Mouse (Mus musculus) heart, embryonic 15.5 days (tissue): ENCODE measurements around the gene Npl. TPM values are rescaled to one million over a fixed set of nuclear protein-coding genes. Genes with fewer than 3 reads are reported as not detected.
A peak's percentile ranks its signal among the peaks of the same experiment; 100 is the strongest.

ENCODE experiments used
- ATAC-seq: fragments of 200-750 bp; cut with Nextera tagmentation; replicated peaks from 2 replicates; pipeline ENCODE4 v1.8.0; 2017; ENCODE audit warnings: low read depth, moderate TSS enrichment; ENCODE audit not compliant: insufficient number of reproducible peaks, insufficient read depth, low FRiP score
- H3K27ac ChIP-seq: fragments of 300-500 bp; sonication (generic); 2 replicates; pipeline ENCODE4 v1.5.1; 2015; ENCODE audit warnings: mild to moderate bottlenecking, inconsistent platforms
- H3K27me3 ChIP-seq: fragments of 300-500 bp; sonication (generic); 2 replicates; pipeline ENCODE4 v1.6.1; 2015; ENCODE audit warnings: inconsistent platforms
- H3K36me3 ChIP-seq: fragments of 300-500 bp; sonication (generic); 2 replicates; pipeline ENCODE4 v1.6.1; 2015; ENCODE audit warnings: mild to moderate bottlenecking, inconsistent platforms
- H3K4me1 ChIP-seq: fragments of 300-500 bp; sonication (generic); replicated peaks from 2 replicates; pipeline ENCODE4 v1.6.1; 2015; ENCODE audit warnings: inconsistent platforms
- H3K4me2 ChIP-seq: fragments of 300-500 bp; sonication (generic); 2 replicates; pipeline ENCODE4 v1.6.1; 2015; ENCODE audit warnings: inconsistent platforms, mild to moderate bottlenecking, moderate library complexity
- H3K4me3 ChIP-seq: fragments of 300-500 bp; sonication (generic); 2 replicates; pipeline ENCODE4 v1.5.1; 2015; ENCODE audit warnings: mild to moderate bottlenecking, inconsistent platforms
- H3K9ac ChIP-seq: fragments of 300-500 bp; sonication (generic); 2 replicates; pipeline ENCODE4 v1.6.1; 2015; ENCODE audit warnings: mild to moderate bottlenecking, inconsistent platforms
- H3K9me3 ChIP-seq: fragments of 300-500 bp; sonication (generic); replicated peaks from 2 replicates; pipeline ENCODE4 v1.6.1; 2016; ENCODE audit warnings: inconsistent platforms
- WGBS: fragments of 180-500 bp; shearing (Covaris S2); methylation state at CpG from one replicate; pipeline ENCODE4 v1.1.7; 2015; ENCODE audit warnings: mixed read lengths; 5-methylcytosine and 5-hydroxymethylcytosine counted together
- polyA plus RNA-seq: library from polyadenylated mRNA; unstranded; fragments of >200 nt; fragmentation: Nextera tagmentation; extraction: Ambion mirVana; gene quantifications from 2 replicates; pipeline ENCODE4 v1.2.1, GENCODE M21; 2015

Gene Npl
- polyA plus RNA-seq = 5.2 and 7.2 TPM in 2 replicates

DNA sequence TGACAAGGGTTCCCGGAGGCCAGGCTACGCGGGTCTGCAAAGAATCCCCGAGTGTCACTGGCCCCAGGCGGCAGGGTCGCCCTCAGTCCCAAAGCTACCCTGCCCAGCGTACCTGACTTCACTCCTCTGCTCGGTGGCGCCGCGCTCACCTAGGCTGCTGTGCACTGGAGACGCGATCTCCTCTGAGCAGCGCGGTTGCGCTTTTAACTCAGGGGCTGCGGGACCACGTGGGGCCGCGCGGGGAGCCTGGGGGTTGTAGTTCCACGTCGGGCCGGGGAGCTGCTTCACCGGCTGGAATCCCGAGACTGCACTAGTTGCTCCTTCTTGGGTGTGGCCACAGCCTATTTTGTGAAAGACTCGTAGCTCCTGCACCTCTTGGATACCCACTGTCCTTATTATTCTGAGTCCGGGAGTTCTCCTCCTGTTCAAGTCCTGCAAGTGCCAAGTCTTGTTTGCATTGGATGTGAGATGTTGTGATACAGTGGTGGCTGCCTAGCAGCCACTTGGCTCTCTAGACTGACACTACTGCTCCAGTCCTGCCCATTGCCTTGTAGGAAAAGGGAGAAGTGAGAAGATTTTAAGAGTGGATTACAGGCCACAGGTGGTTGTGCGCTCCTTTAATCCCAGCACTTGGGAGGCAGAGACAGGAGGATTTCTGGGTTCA is at the start of gene Npl:
Gene Npl, minus strand, starts transcription at position 510 of the 664 bp plus-strand sequence.
- Histone ChIP-seq H3K9me3 (no peaks in the 10 kb centered on the region), H3K4me1 (peaks cover 4% of the 10 kb centered on the region; the same call in 1 of the 2 replicates), H3K4me3 (peak within 1 kb of the TSS; percentile 61), H3K4me2 (peak within 1 kb of the TSS; percentile 78), H3K9ac (peak within 1 kb of the TSS; percentile 56), H3K27ac (no peak within 1 kb of the TSS), H3K27me3 (no peaks in the 10 kb centered on the region), H3K36me3 (no peaks in the 10 kb centered on the region)
- WGBS = 4% methylated on average over 29 of the region's 29 CpGs
- peak; percentile 81 for ATAC-seq

DNA sequence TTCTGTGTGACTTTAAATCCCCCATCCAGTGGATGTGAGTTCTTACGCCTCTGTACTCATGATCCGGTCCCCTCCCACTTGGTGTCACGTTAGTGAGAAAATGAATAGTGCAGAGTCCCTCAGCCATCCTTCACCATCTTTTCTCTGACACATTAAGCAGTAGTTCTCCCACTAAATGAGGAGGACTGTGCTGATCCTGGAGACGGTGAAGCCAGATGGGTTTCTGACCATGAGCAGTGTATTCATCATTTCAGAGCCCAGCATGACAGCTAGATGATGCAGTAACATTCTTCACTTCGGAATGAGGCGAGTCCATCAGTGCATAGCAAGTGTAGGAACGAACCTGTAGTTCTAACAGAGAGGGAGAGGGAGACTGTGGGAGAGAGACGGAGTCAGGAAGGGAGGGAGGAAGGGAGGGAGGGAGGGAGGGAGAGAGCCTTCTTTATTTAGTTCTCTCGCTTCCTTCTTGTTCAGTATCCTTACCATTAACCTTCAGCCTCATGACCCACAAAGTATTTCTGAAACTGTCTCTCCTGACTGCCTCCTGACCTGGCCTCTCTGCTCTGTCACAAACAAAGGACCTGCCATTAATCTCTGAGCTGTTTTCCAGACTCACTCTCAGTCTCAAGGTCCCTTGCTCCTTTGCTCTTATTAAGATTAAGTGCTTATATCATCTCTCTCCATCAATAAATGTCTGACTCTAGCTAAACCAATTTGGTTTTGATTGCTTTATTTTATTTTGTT is 49.6 kb upstream of the Npl start:
- H3K9me3 ChIP-seq = no peaks in the 10 kb centered on the region
- H3K9ac ChIP-seq = no peak overlapping the region
- no peak for ATAC-seq
- H3K27ac ChIP-seq = peak overlapping the region; percentile 60
- no peak overlapping the region for H3K4me3 ChIP-seq
- no peaks in the 10 kb centered on the region for H3K36me3 ChIP-seq
- H3K4me1 ChIP-seq = peaks cover 21% of the 10 kb centered on the region
- 33% methylated on average over 9 of the region's 9 CpGs for WGBS
- H3K27me3 ChIP-seq = no peaks in the 10 kb centered on the region
- no peak overlapping the region for H3K4me2 ChIP-seq

DNA sequence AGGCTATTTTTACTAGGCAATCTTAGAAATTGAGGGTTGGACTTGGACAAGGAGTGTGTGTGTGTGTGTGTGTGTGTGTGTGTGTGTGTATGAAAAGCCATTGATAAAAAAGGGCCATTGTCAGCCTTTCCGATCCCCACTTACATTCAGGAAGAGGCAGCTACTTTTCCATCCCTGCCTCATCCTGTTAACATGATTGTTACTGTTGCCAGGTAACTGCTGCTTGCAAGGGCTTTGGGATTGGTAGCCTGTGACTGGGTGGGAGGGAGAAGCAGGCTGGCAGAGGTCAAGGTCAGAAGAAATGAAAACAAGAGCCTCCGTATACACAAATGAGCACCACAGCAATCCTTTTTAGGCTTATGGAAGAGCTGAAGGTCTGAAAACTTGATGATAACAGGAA is 48.9 kb upstream of the Npl start:
- ATAC-seq = peak; percentile 83
- H3K4me3 ChIP-seq = no peak overlapping the region
- no peaks in the 10 kb centered on the region for H3K9me3 ChIP-seq
- no peak overlapping the region for H3K9ac ChIP-seq
- H3K4me2 ChIP-seq = no peak overlapping the region
- WGBS = 25% methylated on average over 2 of the region's 2 CpGs
- H3K27ac ChIP-seq = peak overlapping the region; percentile 60; the same call in 1 of the 2 replicates
- H3K27me3 ChIP-seq = no peaks in the 10 kb centered on the region
- H3K36me3 ChIP-seq = no peaks in the 10 kb centered on the region
- peaks cover 21% of the 10 kb centered on the region for H3K4me1 ChIP-seq

DNA sequence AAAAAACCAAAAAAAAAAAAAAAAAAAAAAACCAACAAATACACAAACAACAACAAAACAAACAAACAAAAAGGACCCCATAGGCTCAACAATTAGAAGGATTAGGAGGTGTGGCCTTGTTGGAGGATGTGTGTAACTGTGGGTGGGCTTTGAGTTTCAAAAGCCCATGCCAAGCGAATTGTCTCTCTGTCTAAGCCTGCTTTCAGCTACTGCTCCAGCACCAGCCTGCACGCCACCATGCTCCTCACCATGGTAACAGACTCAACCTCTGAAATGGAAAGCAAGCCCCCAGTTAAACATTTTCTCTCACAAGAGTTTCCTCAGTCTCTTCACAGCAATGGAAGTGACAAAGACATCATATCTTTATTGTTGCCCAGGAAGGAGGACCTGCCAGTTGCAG is 43.8 kb upstream of the Npl start:
- Histone ChIP-seq H3K4me1 (peaks cover 7% of the 10 kb centered on the region), H3K4me3 (no peak overlapping the region), H3K4me2 (no peak overlapping the region), H3K27me3 (no peaks in the 10 kb centered on the region), H3K9ac (no peak overlapping the region), H3K27ac (no peak overlapping the region), H3K36me3 (no peaks in the 10 kb centered on the region), H3K9me3 (no peaks in the 10 kb centered on the region)
- 90% methylated on average over 2 of the region's 2 CpGs for WGBS
- ATAC-seq = no peak

DNA sequence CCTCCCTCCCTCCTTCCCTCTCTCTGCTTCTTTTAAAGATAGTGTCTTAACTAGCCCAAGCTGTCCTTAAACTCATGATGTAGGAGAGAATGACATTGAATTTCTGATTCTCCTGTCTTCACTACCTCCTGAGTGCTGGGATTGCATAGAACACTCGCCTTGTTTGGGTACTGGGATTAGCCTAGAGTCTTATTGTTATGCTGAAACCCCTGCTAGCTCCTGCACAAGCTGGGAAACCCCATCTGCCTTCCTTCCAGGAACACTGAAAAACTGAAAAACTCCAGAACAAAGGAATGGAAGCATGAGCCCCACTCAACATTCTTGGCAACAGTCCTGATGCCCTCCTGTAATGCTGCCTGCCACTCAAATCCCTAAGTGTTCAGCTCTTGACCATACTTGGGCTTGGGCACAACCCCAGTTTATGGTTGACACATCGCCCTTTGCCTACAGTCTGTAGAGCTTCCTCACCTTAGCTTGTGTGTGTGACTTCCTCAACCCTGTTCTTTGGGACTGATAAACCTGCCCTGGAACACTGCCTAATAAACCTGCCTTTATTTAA is 40.4 kb upstream of the Npl start:
- peaks cover 18% of the 10 kb centered on the region for H3K4me1 ChIP-seq
- H3K4me3 ChIP-seq = no peak overlapping the region
- no peak overlapping the region for H3K27ac ChIP-seq
- H3K9ac ChIP-seq = no peak overlapping the region
- no peaks in the 10 kb centered on the region for H3K9me3 ChIP-seq
- no peak overlapping the region for H3K4me2 ChIP-seq
- peak; percentile 80 for ATAC-seq
- H3K27me3 ChIP-seq = no peaks in the 10 kb centered on the region
- H3K36me3 ChIP-seq = no peaks in the 10 kb centered on the region
- WGBS = 53% methylated on average over 2 of the region's 2 CpGs

DNA sequence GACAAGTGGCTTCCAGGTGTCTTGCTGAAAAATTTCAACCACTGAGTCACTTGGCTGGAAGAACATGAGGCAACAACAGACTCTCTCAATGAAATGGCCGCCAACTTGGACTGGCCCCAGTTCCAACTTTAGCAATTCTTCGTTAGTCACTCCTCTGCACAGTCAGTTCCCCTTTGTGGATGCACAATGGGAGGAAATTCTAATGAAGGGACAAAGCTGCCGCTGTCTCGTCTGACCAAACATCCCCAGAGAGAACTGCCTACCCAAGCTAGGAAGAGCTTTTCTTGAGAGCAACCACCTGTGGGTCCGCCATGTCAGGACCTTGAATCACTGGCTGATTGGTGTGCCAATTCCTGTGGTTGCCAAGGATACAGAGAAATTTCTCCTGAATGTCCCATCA is 38.1 kb upstream of the Npl start:
- no peak for ATAC-seq
- H3K27me3 ChIP-seq = no peaks in the 10 kb centered on the region
- 77% methylated on average over 5 of the region's 5 CpGs for WGBS
- no peak overlapping the region for H3K4me3 ChIP-seq
- no peaks in the 10 kb centered on the region for H3K9me3 ChIP-seq
- no peak overlapping the region for H3K4me2 ChIP-seq
- 0 out of 2 replicates have a peak overlapping the region, but pooled peaks have one; percentile 13 for H3K27ac ChIP-seq
- no peak overlapping the region for H3K9ac ChIP-seq
- peaks cover 18% of the 10 kb centered on the region for H3K4me1 ChIP-seq
- no peaks in the 10 kb centered on the region for H3K36me3 ChIP-seq

DNA sequence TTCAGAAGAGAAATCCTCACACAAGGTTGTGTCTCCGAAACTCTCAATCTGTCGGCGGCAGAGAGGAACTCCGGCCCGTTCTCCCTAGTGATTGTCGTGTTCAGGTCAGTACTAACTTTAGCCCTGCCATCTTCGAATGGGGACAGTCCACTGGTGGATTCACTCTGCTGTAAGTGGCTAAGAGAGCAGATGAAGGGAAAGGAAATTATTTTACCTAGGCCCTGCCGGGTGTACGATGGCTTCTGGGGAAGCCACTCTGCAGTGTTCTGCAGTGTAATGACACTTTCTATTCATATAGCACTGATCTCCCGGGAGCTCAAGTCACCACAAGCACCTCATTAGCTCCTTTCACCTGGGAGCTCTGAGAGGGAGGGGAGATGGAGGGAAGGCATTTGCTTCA is 37.0 kb upstream of the Npl start:
- peaks cover 18% of the 10 kb centered on the region for H3K4me1 ChIP-seq
- H3K36me3 ChIP-seq = no peaks in the 10 kb centered on the region
- ATAC-seq = no peak
- no peaks in the 10 kb centered on the region for H3K9me3 ChIP-seq
- H3K4me2 ChIP-seq = no peak overlapping the region
- peak overlapping the region; percentile 64; the same call in 1 of the 2 replicates for H3K27ac ChIP-seq
- 83% methylated on average over 10 of the region's 10 CpGs for WGBS
- no peaks in the 10 kb centered on the region for H3K27me3 ChIP-seq
- no peak overlapping the region for H3K4me3 ChIP-seq
- no peak overlapping the region for H3K9ac ChIP-seq

DNA sequence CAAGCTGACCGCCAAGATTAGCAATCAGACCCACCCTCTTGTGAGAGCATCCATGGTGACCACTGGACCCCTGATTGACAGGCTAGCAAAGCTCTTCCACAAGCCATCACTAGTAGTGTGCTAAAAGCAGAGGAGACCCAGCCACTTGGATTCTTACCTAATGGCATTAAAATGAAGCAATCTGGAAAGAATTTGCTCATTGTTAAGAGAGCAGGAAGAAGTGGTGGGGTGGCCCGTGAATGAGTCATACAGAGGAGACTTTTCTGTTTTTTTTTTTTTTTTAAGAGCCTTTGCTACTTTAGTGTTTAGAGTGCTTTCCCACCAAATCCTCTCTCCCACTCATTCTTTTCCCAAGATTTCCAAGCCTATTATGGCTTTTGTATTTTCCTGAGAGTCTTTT is 35.9 kb upstream of the Npl start:
- peak; percentile 58; the same call in 1 of the 2 replicates for ATAC-seq
- peaks cover 18% of the 10 kb centered on the region for H3K4me1 ChIP-seq
- H3K36me3 ChIP-seq = no peaks in the 10 kb centered on the region
- H3K27me3 ChIP-seq = no peaks in the 10 kb centered on the region
- H3K4me3 ChIP-seq = no peak overlapping the region
- WGBS = 42% methylated on average over 2 of the region's 2 CpGs
- no peak overlapping the region for H3K4me2 ChIP-seq
- H3K9me3 ChIP-seq = no peaks in the 10 kb centered on the region
- H3K27ac ChIP-seq = peak overlapping the region; percentile 64
- H3K9ac ChIP-seq = no peak overlapping the region

DNA sequence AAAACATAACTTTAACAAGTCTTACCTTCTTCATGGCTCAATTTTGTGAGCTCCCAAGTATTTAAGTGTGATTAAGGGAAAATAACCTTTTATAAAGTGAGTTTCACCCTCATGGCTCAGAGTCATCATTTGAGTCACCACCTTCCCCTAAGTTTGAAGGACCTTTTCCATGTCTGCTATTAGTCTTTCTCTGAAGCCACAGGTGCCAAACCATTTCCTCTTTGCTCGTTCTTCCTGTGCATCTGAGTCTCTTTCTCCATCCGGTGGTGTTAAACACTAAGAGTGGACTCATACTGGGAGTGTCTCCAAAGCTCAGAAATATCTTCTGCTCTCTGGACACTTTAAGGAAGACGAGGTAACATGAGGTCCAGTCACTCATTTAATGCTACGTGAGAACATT is 33.3 kb upstream of the Npl start:
- WGBS = 69% methylated on average over 4 of the region's 4 CpGs
- Histone ChIP-seq H3K36me3 (no peaks in the 10 kb centered on the region), H3K4me2 (no peak overlapping the region)

DNA sequence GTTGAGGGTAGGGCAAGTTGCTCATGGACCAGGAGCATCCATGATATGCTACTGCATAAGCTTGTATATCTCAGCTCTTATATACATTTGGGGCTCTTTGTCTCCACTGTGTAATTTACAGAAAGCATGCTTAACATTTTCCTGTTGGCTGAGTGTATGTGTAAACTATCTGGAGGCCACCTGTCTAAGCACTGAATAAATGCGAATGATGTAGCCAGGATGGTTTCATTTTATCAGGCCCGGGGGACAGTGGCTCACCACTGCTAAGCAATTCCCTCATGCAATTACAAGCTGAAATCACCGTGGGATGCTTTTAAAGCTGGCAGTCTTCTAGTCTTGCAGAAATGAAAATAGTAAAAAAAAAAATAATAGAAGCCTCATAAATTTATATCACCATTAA is 24.9 kb upstream of the Npl start:
- no peak overlapping the region for H3K4me2 ChIP-seq
- H3K27ac ChIP-seq = no peak overlapping the region
- H3K9ac ChIP-seq = no peak overlapping the region
- H3K4me3 ChIP-seq = no peak overlapping the region
- no peaks in the 10 kb centered on the region for H3K27me3 ChIP-seq
- no peaks in the 10 kb centered on the region for H3K36me3 ChIP-seq
- H3K9me3 ChIP-seq = no peaks in the 10 kb centered on the region
- WGBS = 66% methylated on average over 3 of the region's 3 CpGs
- ATAC-seq = no peak
- no peaks in the 10 kb centered on the region for H3K4me1 ChIP-seq

More for the DNA sequence above, 33.3 kb upstream of the Npl start:
- H3K4me1 ChIP-seq = peaks cover 11% of the 10 kb centered on the region; the same call in 1 of the 2 replicates
- no peak overlapping the region for H3K9ac ChIP-seq
- no peak overlapping the region for H3K27ac ChIP-seq
- no peaks in the 10 kb centered on the region for H3K9me3 ChIP-seq
- no peaks in the 10 kb centered on the region for H3K27me3 ChIP-seq
- no peak for ATAC-seq
- no peak overlapping the region for H3K4me3 ChIP-seq

DNA sequence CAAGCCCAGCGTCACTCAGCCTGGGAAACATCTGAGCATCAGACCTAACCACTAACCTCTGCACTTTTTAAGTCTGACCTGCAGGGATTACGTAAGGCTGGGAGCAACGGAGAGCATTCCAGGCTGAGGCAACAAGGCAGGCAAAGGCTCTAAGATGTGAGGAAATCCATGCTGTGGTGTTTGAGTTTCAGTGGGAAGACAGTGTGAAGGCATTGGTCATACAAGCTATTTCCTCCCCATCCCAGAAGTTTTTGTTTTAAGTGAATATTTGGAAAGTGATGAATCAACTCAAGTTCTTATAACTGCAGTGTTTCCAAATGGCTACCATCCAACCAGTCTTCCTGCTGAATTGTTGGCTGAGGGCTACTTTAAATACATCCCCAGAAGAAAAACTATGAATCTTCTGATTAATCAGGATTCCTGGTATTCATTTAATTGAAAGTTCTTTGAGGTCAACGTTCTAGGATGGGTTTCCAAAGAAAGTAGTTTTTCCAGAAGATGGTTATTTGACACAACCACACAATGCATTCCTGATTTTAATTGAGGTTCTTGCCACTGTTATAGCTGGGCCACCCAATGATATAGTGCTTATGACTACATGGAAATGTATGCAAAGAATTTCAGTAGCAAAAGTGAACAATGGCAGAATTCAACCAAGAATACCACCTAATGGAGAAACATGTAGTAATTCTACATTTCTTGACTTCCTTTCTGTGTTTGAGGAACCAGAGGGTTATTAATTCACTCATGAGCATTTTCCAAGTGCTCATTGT is 22.6 kb upstream of the Npl start:
- WGBS = 57% methylated on average over 4 of the region's 4 CpGs
- H3K27ac ChIP-seq = no peak overlapping the region
- H3K4me2 ChIP-seq = no peak overlapping the region
- ATAC-seq = no peak
- no peaks in the 10 kb centered on the region for H3K9me3 ChIP-seq
- no peaks in the 10 kb centered on the region for H3K4me1 ChIP-seq
- no peak overlapping the region for H3K9ac ChIP-seq
- no peak overlapping the region for H3K4me3 ChIP-seq
- H3K36me3 ChIP-seq = no peaks in the 10 kb centered on the region
- no peaks in the 10 kb centered on the region for H3K27me3 ChIP-seq
